Mouse (Mus musculus) left cerebral cortex, adult 11 months (tissue): ENCODE data around the gene Lsm4.
A peak's percentile ranks its signal among the peaks of the same experiment; 100 is the strongest.

Experiments used
- DNase-seq: peaks from one replicate; pipeline ENCODE4 v3.0.0; 2022; ENCODE audit warnings: low spot score

The Lsm4 gene

DNA sequence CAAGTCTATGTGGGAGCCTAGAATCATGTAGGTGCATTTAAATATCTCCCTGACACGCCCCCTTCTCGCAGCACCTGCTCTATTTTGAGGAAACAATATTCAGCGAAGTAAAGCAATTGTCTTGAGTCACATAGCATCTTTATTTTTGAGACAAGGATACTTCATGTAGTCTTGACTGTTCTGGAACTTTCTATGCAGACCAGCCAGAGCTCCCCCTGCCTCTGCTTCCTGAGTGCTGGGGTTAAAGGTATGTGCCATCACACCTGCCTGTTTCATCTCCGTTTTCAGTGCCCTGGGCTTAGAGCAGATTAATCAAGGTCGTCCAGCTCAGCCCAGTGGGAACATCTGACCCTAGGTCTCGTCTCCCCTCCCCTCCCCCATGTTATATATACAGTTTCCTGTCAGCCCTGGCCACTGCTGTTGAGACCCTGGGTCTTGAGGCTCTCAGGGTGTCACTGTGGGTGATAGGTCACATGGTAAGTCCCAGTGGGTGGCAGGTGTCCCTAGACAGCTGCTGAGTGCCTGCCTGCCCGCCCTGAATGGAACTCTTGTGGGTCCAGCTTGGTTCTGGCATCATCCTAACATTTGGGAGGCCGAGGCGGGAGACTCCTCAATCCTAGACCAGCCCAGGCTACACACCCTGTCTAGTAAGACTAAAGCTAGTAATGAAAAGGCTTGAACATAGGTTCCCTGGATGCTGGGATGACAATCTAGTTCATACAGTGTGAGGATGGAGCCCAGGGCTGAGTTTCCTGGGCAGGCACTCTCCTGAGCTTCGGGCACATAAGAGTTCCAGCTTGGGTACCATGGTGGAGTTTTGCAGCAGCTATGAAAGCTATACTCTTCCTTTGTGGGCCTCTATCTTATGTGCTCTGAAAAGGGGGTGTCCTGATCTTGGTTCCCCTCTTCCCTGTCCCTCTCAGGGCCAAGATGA, 28.3 kb downstream of the Lsm4 start:
- no peak for DNase-seq

- no peak for DNase-seq
Observed at GRCm38 (mm10) chr8:70701982-70702841, 29.2 kb downstream of the Lsm4 start.

- peak; percentile 53 for DNase-seq
Observed at GRCm38 (mm10) chr8:70702842-70703182, 29.8 kb downstream of the Lsm4 start.

- no peak for DNase-seq
Observed at GRCm38 (mm10) chr8:70703287-70703686, 30.2 kb downstream of the Lsm4 start, which contains the start of gene Iqcn. Iqcn (plus strand) TSS chr8:70703457.

DNA sequence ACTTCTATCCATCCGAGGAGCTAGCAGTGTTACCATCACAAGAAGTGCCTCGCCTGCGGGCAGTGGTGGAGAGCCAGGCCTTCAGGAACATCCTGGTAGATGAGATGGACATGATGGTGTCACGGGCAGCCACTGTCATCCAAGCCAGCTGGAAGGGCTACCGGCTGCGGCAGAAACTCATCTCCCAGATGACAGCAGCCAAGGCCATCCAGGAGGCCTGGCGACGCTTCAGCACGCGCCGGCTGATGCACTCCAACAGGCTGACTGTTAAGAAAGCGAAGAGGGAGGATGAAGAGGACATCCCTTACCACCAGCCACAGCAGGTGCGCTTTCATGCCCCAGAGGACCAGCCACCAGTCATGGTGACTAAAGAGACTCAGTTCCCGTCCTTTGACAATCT, 35.2 kb downstream of the Lsm4 start:
- DNase-seq, result no peak

DNA sequence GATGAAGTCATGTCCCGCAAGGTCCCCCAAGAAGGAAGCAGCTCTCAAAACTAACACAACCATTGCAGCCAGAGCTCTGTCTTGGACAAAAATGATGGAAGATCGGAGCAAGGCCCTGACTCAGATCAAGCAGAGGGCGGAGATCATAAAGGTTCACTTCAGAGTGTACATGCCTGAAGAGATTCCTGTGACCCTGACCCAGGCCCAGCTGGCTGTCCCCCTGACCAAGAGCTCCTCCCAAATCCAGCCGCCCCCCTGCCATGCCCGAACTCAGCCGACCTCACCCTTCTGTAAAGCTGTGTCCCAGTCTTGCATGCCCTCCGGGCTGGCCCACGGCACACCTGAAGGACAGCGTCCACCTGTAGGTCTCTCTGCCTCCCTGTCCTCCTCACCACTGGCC, 36.7 kb downstream of the Lsm4 start:
- DNase-seq, result no peak

GRCm38 (mm10) chr8:70710296-70710695, 37.2 kb downstream of the Lsm4 start:
- DNase-seq, result no peak

- no peak for DNase-seq
Observed at GRCm38 (mm10) chr8:70711041-70711440, 38.0 kb downstream of the Lsm4 start.

DNA sequence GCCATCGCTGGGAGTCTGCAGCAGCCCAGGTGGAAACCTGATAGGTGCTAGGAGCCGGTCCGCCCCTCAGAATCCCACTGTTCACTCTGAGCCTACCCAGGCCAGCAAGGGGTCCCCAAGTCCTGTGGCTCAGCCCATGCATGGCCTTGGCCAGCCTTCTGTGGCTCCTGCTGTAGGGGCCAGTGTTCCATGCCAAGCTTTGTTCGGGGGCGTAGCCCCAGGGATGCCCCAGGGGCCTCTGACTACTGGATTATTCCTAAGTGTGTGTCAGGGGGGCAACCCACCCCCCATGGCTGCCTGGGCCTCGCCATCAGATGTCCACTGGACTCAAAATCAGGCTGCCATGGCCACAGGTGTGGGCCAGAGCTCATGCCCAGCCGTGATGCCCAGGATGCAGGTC, 40.9 kb downstream of the Lsm4 start:
- DNase-seq, result no peak

GRCm38 (mm10) chr8:70715086-70715485, 42.0 kb downstream of the Lsm4 start:
- no peak for DNase-seq

DNA sequence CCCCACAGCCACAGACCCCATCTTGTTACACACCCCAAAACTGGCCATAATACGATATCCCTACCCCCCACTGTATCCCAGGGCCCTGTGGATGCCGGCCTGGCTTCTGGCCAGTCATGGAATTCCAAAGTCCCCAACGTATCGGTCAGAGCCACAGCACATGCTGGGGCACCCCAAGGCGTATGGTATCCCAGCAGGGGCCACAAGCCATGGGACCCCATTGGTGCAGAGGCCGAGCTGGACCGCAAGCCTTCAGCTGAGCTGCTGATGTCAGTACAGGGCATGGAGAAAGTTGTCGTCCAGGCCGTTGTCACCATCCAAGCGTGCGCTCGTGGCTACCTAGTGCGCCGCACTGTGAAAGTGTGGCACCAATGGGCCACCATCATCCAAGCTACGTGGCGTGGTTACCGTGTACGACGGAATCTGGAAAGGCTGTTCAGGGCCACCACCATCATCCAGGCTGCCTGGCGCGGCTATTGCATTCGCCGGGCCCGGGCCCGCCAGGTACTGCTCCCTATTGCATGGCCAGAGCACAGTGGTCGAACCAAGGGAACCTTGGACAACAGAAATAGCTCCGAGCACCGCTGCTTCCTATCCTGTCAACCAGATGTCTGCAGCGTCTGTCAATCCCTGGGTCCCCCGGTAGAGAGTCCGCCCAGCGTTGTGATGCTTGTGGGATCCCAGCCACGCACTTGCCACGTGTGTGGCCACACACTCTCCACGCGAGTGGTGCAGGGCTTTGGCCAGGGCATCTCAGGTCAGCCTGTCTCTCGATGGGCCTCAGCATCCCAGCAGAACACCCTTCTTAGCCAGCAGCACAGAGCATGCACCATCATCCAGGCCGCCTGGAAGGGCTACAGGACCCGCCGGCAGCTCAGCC, 43.7 kb downstream of the Lsm4 start:
- DNase-seq, result no peak

DNA sequence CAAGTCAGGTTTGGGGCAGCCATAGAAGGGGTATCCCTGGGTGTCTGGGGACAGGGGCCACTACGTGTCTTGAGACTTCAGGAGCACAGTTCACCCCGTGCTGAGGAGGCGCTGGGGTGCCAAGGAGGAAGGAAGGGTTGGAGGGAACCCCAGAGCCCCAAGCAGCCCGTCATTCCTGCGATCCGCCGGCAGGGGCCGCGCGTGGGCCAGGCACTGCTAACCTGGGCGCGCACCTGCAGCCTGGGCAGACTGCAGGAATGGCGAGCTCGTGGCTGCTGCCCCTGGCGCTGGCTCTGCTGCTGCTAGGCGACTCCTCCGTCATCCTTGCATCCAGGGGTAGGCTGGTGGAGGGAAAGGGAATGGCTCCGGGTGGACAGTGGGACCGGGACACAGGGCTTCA, 45.2 kb downstream of the Lsm4 start, which contains the start of gene Gm3336:
TSS of gene Gm3336 (plus strand) at position 247 of the 400 bp plus-strand sequence.
- DNase-seq, result no peak

GRCm38 (mm10) chr8:70719796-70720270, 46.8 kb downstream of the Lsm4 start:
- no peak for DNase-seq

DNA sequence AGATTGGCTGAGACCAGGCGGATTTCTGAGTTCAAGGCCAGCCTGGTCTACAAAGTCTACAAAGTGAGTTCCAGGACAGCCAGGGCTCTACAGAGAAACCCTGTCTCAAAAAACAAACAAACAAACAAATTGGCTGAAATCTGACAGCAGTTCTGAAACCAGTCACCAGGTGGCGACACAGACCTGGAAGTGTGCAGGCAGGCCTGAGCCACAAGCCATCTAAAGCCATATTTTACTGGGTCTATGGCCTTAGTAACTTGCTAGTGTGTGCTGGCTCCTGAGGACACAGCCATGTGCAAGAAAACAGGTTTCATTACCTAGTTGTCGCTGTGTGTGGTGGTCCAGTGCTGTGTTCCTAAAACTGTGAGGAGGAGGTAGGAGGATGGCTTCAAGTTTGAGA, 47.7 kb downstream of the Lsm4 start:
- no peak for DNase-seq

DNA sequence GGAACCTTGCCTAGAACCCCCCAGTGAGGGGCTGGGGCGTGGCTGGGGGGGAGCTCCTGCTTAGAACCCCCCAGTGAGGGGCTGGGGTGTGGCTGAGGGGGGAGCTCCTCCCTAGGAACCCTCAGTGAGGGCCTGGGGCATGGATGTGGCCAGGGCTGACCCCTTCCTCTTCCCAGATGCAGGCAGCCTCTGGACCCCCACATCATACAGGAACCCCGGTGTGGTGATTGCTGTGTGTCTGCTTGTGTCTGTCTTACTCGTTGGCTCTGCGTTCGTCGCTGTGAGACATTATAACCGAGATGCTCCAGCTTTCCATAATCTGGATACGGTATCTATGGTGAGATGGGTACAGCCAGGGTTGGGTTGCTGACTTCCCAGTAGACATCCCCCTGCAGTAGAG, 48.6 kb downstream of the Lsm4 start:
- DNase-seq, result no peak

DNA sequence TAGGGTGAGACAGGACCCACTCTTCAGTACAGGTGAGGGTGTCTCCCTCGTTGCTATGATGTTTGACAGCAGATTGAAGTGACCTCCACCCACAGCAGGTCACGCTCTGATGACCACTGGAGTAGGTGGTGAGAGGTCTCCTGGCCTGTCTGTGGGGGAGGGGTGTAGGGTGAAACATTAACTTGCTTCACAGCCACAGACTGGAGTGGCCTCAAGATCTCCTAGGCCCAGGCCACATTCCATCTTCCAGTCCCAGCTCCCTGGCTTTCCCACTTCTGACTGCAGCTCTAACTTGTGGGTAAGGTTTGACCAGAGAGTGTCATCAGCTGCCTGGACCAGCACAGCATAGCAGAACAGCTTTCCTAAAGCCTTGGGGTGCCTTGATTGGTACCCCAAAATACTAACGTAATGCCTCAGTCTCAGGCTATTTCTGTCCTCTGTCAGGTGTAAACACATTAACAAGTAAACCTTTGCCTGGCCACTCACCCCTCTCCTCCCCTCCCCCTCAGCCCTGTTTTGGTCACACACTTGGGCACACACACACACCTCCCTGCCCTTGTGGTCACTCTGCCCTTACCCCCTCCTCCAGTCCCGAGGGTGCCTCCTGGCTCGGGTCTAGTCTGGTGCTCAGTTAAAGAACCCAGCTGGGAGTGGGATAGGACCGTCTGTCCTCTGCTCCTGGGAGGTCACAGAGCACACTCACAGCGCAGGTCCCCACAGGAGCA, 50.6 kb downstream of the Lsm4 start, which contains the start of gene Pde4c:
TSS of gene Pde4c (plus strand) at position 235 of the 725 bp plus-strand sequence.
- no peak for DNase-seq

DNA sequence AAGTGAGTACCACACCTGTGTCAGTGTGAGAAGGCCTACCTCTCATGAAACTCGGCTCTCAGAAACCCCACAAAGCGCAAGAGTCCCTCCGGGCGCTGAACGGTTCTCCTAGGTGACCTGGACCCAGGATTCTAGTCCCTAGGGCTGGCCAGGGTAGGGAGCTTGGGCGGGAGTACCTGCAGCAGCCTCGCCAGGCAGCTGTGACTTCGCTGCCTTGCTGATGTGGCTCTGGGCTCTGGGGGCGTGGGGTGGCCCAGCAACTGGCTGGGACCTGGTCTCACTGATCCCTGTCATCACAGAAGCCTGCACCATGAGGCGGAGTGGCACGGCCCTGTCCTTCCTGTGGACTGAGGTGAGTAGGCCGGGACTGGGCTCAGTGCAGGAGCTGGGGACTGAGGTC, 51.2 kb downstream of the Lsm4 start:
- no peak for DNase-seq

GRCm38 (mm10) chr8:70725792-70726447, 52.9 kb downstream of the Lsm4 start:
- DNase-seq, result no peak

- no peak for DNase-seq
Observed at GRCm38 (mm10) chr8:70726721-70727120, 53.7 kb downstream of the Lsm4 start.
